ENCODE assay signal across 10 mouse cellular contexts in the genomic region with DNA sequence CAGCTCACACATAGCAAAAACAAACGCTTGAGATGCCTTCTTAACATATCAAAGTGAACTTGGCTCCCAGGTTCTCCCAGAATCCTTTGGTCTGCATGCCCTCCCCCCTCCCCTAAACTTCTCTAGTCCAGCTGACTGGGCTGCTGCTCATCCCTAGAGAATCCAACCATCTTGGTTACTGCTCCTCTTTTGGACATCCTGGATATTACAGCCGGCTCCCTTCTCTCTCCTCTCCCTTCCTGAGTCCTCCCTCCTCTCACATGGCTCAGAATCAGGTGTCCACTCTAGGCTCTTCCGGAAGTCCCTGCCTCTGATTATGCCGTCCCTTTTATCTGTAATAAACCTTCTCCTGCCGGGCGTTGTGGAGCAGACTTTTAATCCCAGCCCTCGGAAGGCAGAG. TPM values are rescaled to one million over a fixed set of nuclear protein-coding genes. Genes with fewer than 3 reads are reported as not detected.
DNase-seq lines count a peak whose midpoint lies in the region; ATAC-seq and TF ChIP-seq lines count a peak whose summit lies in the region.
"Had no signal": no experiment of that assay in that cellular context is flagged by ENCODE, and none has a peak within 500 bp of the region (broad histone marks: within the 10 kb centered on the region; RNA-seq: fewer than 3 reads in every experiment).

No protein-coding gene starts in this region.

- H3K79me2 ChIP-seq in liver, adult 2 months (ENCODE audit: control insufficient read depth, insufficient read depth, low read length) = no peaks in the 10 kb centered on the region

- no peak overlapping the region for H3K4me2 ChIP-seq in forebrain, postnatal 0 days (ENCODE audit: low read depth)
- H3K4me2 ChIP-seq: midbrain, embryonic 13.5 days had no signal

- TF ChIP-seq POLR2A in liver, adult 2 months (IDR thresholded peaks at IDR 0.05; ENCODE audit: extremely low read depth, insufficient read depth, low read length) = no peak

- no peak for TF ChIP-seq CTCF in liver, adult 2 months (IDR thresholded peaks at IDR 0.05; ENCODE audit: low read depth, low read length)
- no peak for TF ChIP-seq CTCF in forebrain, postnatal 0 days (IDR thresholded peaks at IDR 0.05; ENCODE audit: low read depth)

- no peaks in the 10 kb centered on the region for H3K27me3 ChIP-seq in liver, adult 2 months (ENCODE audit: control insufficient read depth, insufficient read depth, low read length)
- no peaks in the 10 kb centered on the region for H3K27me3 ChIP-seq in forebrain, postnatal 0 days (ENCODE audit: insufficient read depth, low read length)
- H3K27me3 ChIP-seq: midbrain, embryonic 13.5 days had no signal

- H3K4me1 ChIP-seq in liver, adult 2 months (ENCODE audit: control insufficient read depth, insufficient read depth, low read length) = peaks cover 11% of the 10 kb centered on the region
- H3K4me1 ChIP-seq in forebrain, postnatal 0 days (ENCODE audit: insufficient read depth) = 0 out of 2 replicates have a peak, but pooled peaks cover 2% of the 10 kb centered on the region
- H3K4me1 ChIP-seq: midbrain, embryonic 13.5 days had no signal

- no peaks in the 10 kb centered on the region for H3K9me3 ChIP-seq in forebrain, postnatal 0 days (ENCODE audit: low read length)

- WGBS in liver, adult 2 months = 66% methylated on average over 7 of the region's 7 CpGs
- 83% methylated on average over 7 of the region's 7 CpGs for WGBS in forebrain, postnatal 0 days

- H3K4me3 ChIP-seq in liver, adult 2 months (ENCODE audit: insufficient read depth, low read depth, low read length) = no peak overlapping the region
- no peak overlapping the region for H3K4me3 ChIP-seq in forebrain, postnatal 0 days (ENCODE audit: low read depth, low read length)
- H3K4me3 ChIP-seq: midbrain, embryonic 13.5 days had no signal

- no peak for ATAC-seq in forebrain, postnatal 0 days
- ATAC-seq: midbrain, embryonic 13.5 days had no signal

- peaks cover 2% of the 10 kb centered on the region; the same call in 1 of the 2 replicates for H3K36me3 ChIP-seq in liver, adult 2 months (ENCODE audit: control insufficient read depth, insufficient read depth, low read length)
- H3K36me3 ChIP-seq in forebrain, postnatal 0 days (ENCODE audit: insufficient read depth) = peaks cover 10% of the 10 kb centered on the region

- H3K27ac ChIP-seq in liver, adult 2 months (replicated peaks; ENCODE audit: insufficient read depth, low read depth, low read length) = peak overlapping the region; percentile 86
- no peak overlapping the region for H3K27ac ChIP-seq in forebrain, postnatal 0 days (ENCODE audit: low read depth, low read length)
- H3K27ac ChIP-seq: midbrain, embryonic 13.5 days had no signal

- no peak overlapping the region for H3K9ac ChIP-seq in liver, adult 2 months (ENCODE audit: low read depth, low read length)
- H3K9ac ChIP-seq in forebrain, postnatal 0 days = no peak overlapping the region
- H3K9ac ChIP-seq: midbrain, embryonic 13.5 days had no signal

- DNase-seq in liver, adult 2 months (ENCODE audit: extremely low read depth, low read depth, low spot score) = no peak
- DNase-seq in liver = no peak
- DNase-seq in MN1 (ENCODE audit: low spot score) = peak; percentile 80
- peak; percentile 19 for DNase-seq in heart, adult 8-10 months (ENCODE audit: low spot score)
- DNase-seq in lung, postnatal 10 days = peak; percentile 67
- no peak for DNase-seq in ovary, postnatal 14 days (ENCODE audit: low spot score)
- DNase-seq in cerebellum, postnatal 4 days (ENCODE audit: low spot score in 2 of 2) = no peak
- no peak for DNase-seq in forebrain, postnatal 0 days
- DNase-seq: right cerebral cortex, postnatal 25 days had no signal

RNA-seq across cellular contexts. Expression of a gene that starts 15.1 kb away (rescaled TPM):
- total RNA-seq in liver, adult 2 months (2014; rRNA removed) = 22.9 and 26.8 TPM in 2 replicates
- 2.7 and 3.1 TPM in 2 replicates for polyA plus RNA-seq in liver, adult 2 months (2012; rRNA removed)
- 10 to 100 TPM; 12.7 to 25.2 (median 15.9) TPM for total RNA-seq in heart, adult 8-10 months (2022)
- 53.5 and 61.7 TPM in 2 replicates for total RNA-seq in forebrain, postnatal 0 days (2014; rRNA removed)
- 18.6 and 25.8 TPM in 2 replicates for polyA plus RNA-seq in forebrain, postnatal 0 days (2015; fragmentation: Nextera tagmentation; extraction: Ambion mirVana)

Comparison
In these comparisons a context has a peak if more than half of its experiments do, and no peak if none do; other contexts are left out.
1. DNase-seq: peak in MN1 (single experiment), heart, adult 8-10 months (single experiment) and lung, postnatal 10 days (single experiment); none in liver, adult 2 months (single experiment), liver (single experiment), ovary, postnatal 14 days (single experiment), cerebellum, postnatal 4 days (0 of 2) and forebrain, postnatal 0 days (single experiment).